Mouse (Mus musculus): ENCODE data around the gene Il10. TPM values are rescaled to one million over a fixed set of nuclear protein-coding genes. Genes with fewer than 3 reads are reported as not detected.
A peak's percentile ranks its signal among the peaks of the same experiment; 100 is the strongest.
"Not testable (repeated sequence)": the region's sequence is repeated elsewhere in the genome, so short reads cannot be mapped to it uniquely, and the experiment has no call there.

Il10 gene
- total RNA-seq, 2 experiments from 2014 or later, result not detected

- intact Hi-C loops (cut with DNase I), result no loop called here
- no peak for DNase-seq
Measured at GRCm38 (mm10) chr1:131015281-131015680, 4.4 kb upstream of the Il10 start.

- intact Hi-C loops (cut with DNase I), result no loop called here
- no peak for DNase-seq
Measured at GRCm38 (mm10) chr1:131015879-131016278, 3.8 kb upstream of the Il10 start.

GRCm38 (mm10) chr1:131020425-131021310 lies 1.0 kb downstream of the Il10 start:
- DNase-seq, result no peak
- intact Hi-C loops (cut with DNase I), result no loop called here

- intact Hi-C loops (cut with DNase I), result no loop called here
Measured at GRCm38 (mm10) chr1:131021438-131021837, 1.8 kb downstream of the Il10 start.

GRCm38 (mm10) chr1:131021900-131022590 lies 2.4 kb downstream of the Il10 start:
- DNase-seq, result no peak
- intact Hi-C loops (cut with DNase I), result no loop called here

More at GRCm38 (mm10) chr1:131021438-131021837, 1.8 kb downstream of the Il10 start:
- DNase-seq, result no peak

- intact Hi-C loops (cut with DNase I), result no loop called here
- DNase-seq, result no peak
Measured at GRCm38 (mm10) chr1:131022591-131023249, 3.1 kb downstream of the Il10 start.

- DNase-seq; intact Hi-C loops (cut with DNase I): not testable (repeated sequence)
Measured at GRCm38 (mm10) chr1:131023250-131023858, 3.7 kb downstream of the Il10 start.

- DNase-seq, result no peak
- intact Hi-C loops (cut with DNase I), result no loop called here
Measured at GRCm38 (mm10) chr1:131024900-131025842, 5.5 kb downstream of the Il10 start.

GRCm38 (mm10) chr1:131025843-131026190 lies 6.2 kb downstream of the Il10 start:
- no peak for DNase-seq
- intact Hi-C loops (cut with DNase I), result no loop called here

GRCm38 (mm10) chr1:131029215-131029614 lies 9.6 kb downstream of the Il10 start:
- intact Hi-C loops (cut with DNase I), result no loop called here
- no peak for DNase-seq

- intact Hi-C loops (cut with DNase I), result no loop called here
Measured at GRCm38 (mm10) chr1:131030261-131030660, 10.6 kb downstream of the Il10 start.

GRCm38 (mm10) chr1:131031267-131031666 lies 11.6 kb downstream of the Il10 start:
- intact Hi-C loops (cut with DNase I), result no loop called here
- DNase-seq, result no peak

More at GRCm38 (mm10) chr1:131030261-131030660, 10.6 kb downstream of the Il10 start:
- peak in 1 of 2 experiments; percentile 29 for DNase-seq

- intact Hi-C loops (cut with DNase I), result no loop called here
- DNase-seq, result no peak
Measured at GRCm38 (mm10) chr1:131038001-131038400, 18.4 kb downstream of the Il10 start.

- intact Hi-C loops (cut with DNase I), result no loop called here
- no peak for DNase-seq
Measured at GRCm38 (mm10) chr1:131038415-131039017, 18.9 kb downstream of the Il10 start.

GRCm38 (mm10) chr1:131039479-131039878 lies 19.8 kb downstream of the Il10 start:
- intact Hi-C loops (cut with DNase I), result no loop called here
- no peak for DNase-seq

GRCm38 (mm10) chr1:131042263-131042662 lies 22.6 kb downstream of the Il10 start:
- intact Hi-C loops (cut with DNase I), result no loop called here

GRCm38 (mm10) chr1:131042721-131043120 lies 23.1 kb downstream of the Il10 start:
- DNase-seq, result no peak
- intact Hi-C loops (cut with DNase I), result no loop called here

More at GRCm38 (mm10) chr1:131042263-131042662, 22.6 kb downstream of the Il10 start:
- no peak for DNase-seq

- no peak for DNase-seq
- intact Hi-C loops (cut with DNase I), result no loop called here
Measured at GRCm38 (mm10) chr1:131043636-131044035, 24.0 kb downstream of the Il10 start.

GRCm38 (mm10) chr1:131045723-131046355 lies 26.2 kb downstream of the Il10 start:
- intact Hi-C loops (cut with DNase I), result no loop called here
- DNase-seq, result no peak
